Mouse (Mus musculus): Measurements from ENCODE around the gene Icam2. TPM values are rescaled to one million over a fixed set of nuclear protein-coding genes. Genes with fewer than 3 reads are reported as not detected.

The Icam2 gene
- total RNA-seq, 2 experiments from 2014 or later: 14.1 to 14.7 TPM

DNA sequence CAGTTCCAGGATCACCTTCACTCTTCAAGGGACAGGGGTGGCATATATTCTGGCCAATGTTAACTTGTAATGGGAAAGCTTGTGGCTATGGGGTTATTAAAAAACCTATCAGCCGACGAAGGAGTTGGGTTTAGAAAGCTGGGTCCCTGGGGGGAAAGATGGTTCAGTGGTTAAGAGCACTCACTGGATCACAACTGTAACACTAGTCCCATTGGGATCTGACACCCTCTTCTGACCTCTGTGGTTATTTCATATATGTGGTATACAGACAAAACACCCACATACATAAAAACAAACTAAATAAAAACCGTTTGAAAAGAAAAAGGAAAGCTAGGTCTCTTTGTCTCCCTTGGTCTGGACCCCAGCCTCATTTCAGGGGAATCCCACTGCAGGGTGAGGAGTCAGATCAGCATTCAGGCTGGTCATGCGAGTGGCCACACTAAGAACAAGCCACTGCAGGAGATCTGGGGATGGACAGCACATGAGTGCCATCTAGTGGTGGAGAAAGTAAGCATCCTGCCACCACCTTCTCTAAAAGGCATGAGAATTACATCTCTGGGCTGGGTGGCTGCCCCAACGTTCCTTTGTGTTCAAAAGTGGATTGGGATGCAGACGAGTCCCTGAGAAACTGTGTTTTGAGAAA, 3.8 kb upstream of the Icam2 start:
- DNase-seq: peak; percentile 62 to 73

- no peak for DNase-seq
Measured at GRCm38 (mm10) chr11:106390757-106391156, 2.9 kb upstream of the Icam2 start.

DNA sequence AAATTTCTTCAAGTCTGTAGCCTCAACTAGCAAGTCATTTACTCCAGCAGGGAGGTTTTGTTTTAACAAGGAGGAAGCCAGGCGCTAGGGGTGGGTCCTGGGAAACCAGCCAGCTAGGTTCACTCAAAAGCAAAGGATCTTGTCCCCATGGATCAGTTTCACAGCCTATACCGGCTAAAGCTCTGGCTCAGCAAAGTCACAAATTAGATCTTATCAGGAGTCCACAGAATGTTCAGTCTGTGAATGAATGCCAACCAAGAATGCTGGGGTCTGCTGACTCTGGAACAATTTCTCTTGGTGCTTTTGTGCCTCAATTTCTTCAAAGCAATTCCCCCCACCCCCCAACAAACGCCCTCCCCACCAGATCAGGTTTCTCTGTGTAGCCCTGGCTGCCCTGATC, 1.7 kb upstream of the Icam2 start:
- DNase-seq: no peak

DNA sequence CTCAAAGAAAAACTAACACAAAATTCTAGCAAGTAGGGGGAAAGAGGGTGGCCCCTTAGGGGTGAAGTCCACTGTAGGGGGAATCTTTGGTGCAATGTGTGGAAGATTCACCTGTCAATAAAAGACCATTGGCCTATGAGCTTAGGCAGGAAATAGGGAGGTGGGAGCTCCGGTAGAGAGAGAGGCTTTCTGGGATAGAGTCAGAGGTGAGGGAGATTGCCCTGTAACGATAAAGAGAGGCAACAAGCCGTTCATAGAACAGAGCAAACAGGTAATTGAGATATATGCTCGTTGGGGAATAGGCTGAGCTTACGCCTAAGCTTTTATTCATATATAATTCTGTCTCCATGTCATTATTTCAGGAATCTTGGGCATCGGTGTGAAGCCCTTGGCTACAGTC, 855 bp downstream of the Icam2 start:
- no peak for DNase-seq

GRCm38 (mm10) chr11:106386409-106386808, 1.5 kb downstream of the Icam2 start:
- DNase-seq: no peak

DNA sequence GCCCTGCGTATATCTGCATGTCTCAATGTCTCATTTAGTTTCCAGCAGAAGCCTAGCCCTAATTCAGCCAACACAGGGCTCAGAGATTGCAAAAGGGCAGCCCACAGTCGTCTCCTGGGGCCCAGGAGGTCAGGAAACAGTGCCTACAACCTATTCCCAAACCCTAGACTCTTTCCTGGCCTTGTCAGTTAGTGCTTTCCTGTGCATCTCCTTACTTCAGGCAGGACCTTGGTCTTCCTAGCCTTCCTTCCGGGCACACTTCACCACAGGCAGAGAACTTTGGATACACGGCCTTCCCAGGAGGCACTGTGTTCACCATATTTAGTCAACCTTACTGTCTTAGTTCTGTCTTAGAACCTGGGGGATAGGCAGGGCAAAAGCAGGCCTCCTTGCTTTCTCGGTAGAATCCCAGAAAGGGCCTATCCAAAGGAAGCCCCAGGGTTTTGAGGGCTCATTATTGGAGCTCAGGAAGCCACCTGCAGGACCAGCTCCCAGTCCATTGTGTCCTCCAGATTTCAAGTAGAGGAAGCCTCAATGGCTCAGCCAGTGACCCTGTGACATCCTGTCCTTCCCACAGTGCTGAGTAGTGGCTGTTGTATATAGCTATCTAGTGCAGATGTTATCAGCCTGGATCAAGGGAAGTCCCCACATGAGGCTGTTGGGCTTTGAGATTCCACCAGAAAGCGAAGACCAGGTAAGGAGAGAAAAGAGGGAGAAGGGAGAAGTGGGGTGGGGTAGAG, 4.7 kb downstream of the Icam2 start:
- no peak for DNase-seq

- DNase-seq: peak in 1 of 2 experiments; percentile 30
Measured at GRCm38 (mm10) chr11:106382424-106382823, 5.5 kb downstream of the Icam2 start.

DNA sequence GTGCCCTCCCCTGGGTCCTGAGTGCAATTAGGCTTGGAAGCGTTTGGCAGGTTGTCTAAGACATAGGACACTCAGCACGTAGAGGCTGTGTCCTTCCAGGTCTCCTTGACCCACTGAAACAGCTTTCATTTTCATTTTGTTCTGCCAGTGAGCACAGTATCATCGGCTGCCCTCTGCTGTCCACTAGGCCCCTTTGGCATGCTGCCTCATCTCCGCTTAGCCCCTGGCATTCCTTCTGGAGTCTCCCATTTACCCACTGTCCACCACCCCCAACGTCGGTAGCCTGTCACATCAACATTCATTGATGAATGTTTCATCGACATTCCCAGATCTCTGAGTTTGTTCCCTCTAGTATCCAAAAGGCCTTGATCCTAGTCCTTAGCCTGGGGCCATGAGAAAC, 6.0 kb downstream of the Icam2 start:
- peak; percentile 62 to 77 for DNase-seq

DNA sequence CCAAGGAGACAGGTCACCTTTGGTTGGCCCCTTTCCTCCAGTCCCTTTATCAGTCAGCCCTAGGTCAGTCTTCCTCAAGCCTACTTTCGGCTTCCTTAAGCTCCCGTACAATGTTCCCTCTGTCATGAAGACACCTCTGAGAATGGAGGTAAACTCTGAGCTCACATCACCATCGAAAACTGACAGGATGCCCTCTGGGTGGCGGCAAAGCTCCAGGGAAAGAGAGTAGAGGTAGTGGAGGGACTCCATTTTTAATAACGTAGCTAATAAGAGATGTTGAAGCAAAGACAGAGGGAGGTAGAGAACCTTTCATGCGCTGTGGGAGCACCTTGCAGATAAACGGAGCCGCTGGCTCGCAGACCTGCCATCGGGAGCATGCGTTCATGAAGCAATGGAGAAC, 6.9 kb downstream of the Icam2 start:
- no peak for DNase-seq

DNA sequence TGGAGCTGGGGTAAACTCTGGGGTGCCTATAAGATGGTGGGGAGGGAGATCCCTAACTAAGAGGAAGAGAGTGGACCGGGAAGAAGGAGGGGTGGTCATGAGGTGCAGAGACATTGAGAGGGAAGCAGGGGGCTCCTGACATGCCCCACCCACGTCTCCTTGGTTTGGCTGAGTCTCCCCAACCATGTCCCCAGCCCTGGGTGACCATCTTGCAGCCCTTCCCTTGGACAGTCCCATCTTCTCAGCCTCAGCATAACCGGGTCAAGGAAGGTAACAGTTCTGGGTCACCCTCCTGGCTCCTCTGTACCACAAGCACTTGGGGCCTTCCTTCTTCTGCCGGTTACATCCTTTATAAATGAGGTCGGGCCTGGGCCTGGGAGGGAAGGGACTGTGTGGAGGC, 12.9 kb downstream of the Icam2 start:
- DNase-seq: no peak

GRCm38 (mm10) chr11:106374559-106374958, 13.3 kb downstream of the Icam2 start:
- no peak for DNase-seq

GRCm38 (mm10) chr11:106373998-106374397, 13.9 kb downstream of the Icam2 start:
- DNase-seq: no peak

GRCm38 (mm10) chr11:106366316-106366715, 21.6 kb downstream of the Icam2 start:
- peak; percentile 84 to 88 for DNase-seq

DNA sequence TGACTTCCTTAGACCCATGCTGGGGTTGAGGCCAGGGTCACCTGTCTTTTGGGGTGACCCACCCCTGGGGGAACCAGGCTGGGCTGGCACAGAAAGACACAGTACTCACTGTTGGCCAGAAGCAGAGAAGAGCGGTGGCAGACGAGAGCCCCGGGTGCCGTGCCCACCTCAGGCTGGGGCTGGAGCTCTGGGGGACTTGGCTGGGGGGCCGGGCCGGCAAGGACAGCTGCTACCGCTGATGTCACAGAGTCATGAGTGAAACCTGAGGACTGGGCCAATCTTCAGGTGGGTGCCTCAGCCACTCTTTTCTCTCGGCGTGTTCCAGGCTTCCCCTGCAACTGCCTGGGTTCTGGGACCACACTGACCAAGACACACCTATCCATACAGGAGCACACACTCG, 22.5 kb downstream of the Icam2 start, which contains the start of gene Prr29:
Gene Prr29 (plus strand): TSS at position 107 of the 400 bp plus-strand sequence.
- no peak for DNase-seq

DNA sequence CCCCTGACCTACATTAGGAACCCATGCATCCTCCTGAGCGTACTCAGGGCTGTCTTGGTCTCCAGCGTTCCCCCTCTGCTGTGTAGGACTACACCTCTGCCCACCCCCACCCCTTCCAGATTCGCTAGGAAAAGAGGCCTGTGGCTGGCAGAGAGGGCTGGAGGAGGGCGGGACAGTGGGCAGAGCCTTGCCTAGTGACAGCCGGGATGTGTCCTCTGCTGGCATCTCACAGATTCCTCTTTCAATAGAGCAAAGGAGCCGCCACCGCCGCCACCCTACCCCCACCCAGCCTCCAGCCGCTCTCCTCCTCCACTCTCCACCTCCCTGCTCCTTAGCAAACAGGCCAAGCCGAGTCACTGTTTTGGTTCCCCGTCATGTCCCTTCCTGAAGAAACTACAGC, 23.2 kb downstream of the Icam2 start:
- DNase-seq: peak; percentile 28 to 54

GRCm38 (mm10) chr11:106359350-106359749, 28.5 kb downstream of the Icam2 start:
- DNase-seq: no peak

- DNase-seq: peak; percentile 66 to 76
Measured at GRCm38 (mm10) chr11:106355382-106356128, 32.3 kb downstream of the Icam2 start.

- DNase-seq: no peak
Measured at GRCm38 (mm10) chr11:106354181-106354580, 33.7 kb downstream of the Icam2 start.

- DNase-seq: no peak
Measured at GRCm38 (mm10) chr11:106353188-106353587, 34.7 kb downstream of the Icam2 start, which contains the start of gene Scn4a. Scn4a (minus strand) TSS chr11:106353288.

GRCm38 (mm10) chr11:106351941-106352340, 35.9 kb downstream of the Icam2 start:
- DNase-seq: no peak

DNA sequence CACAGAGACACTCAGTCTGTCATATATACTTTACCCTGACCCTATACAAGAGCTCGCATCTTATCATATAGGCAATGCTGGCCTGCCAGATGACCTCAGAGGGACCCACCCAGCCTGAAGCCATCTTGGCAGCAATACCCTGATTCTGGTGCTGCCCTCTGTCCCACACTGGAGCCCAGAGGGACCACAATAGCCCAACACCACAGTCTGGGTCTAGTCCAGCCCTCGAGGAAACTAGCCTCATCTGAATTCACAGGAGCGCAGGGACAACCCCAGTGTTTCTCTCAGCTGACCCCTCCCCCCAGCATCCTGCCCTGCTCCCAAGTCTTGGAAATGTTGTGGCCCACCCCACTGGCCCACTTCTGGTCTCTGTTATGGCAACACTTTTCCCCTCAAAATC, 36.6 kb downstream of the Icam2 start:
- no peak for DNase-seq

DNA sequence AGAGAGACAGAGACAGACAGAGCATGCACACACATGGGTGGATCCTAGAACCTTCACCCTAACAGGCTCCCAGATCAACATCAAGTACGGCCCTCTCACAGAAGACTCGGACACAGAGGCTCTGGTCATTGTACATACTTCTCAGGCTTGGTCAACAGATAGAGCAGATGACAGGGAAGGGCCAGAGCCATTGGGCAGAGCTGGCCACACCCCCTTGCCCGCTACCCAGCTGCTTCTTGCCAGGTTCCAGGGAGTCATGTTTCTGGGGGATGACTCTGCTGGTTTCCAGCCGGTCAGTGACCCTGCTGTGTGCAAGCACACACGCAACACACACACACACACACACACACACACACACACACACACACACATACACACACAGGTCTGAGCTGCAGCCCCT, 37.0 kb downstream of the Icam2 start:
- peak; percentile 37 to 50 for DNase-seq

- DNase-seq: no peak
Measured at GRCm38 (mm10) chr11:106349772-106350171, 38.1 kb downstream of the Icam2 start.
